Mouse (Mus musculus) kidney, embryonic 14.5 days (tissue): ENCODE measurements at regions not wholly inside any gene's neighbourhood (a gene's known extent, or its start where the extent isn't known, plus 50 kb on each side); places are given as distances from the start of the nearest gene placed in this dataset.

Experiments
- ATAC-seq: fragments of 200-750 bp; cut with Nextera tagmentation; 2 replicates; pipeline ENCODE4 v1.8.0; 2017; ENCODE audit warnings: moderate number of reproducible peaks, mild to moderate bottlenecking, moderate TSS enrichment, moderate library complexity; ENCODE audit not compliant: low FRiP score, low TSS enrichment
- H3K27ac ChIP-seq: fragments of 300-500 bp; sonication (generic); 2 replicates; pipeline ENCODE4 v1.5.1; 2014; ENCODE audit warnings: low read depth, mild to moderate bottlenecking, low read length, moderate library complexity, mixed read lengths
- H3K27me3 ChIP-seq: fragments of 300-500 bp; sonication (generic); 2 replicates; pipeline ENCODE4 v1.6.1; 2014; ENCODE audit warnings: mild to moderate bottlenecking, low read length; ENCODE audit not compliant: control insufficient read depth, insufficient read depth
- H3K36me3 ChIP-seq: fragments of 300-500 bp; sonication (generic); 2 replicates; pipeline ENCODE4 v1.6.1; 2014; ENCODE audit warnings: low read length, mixed read lengths; ENCODE audit not compliant: control insufficient read depth, insufficient read depth
- H3K4me1 ChIP-seq: fragments of 300-500 bp; sonication (generic); 2 replicates; pipeline ENCODE4 v1.6.1; 2014; ENCODE audit warnings: low read length, mixed read lengths; ENCODE audit not compliant: control insufficient read depth, insufficient read depth
- H3K4me2 ChIP-seq: fragments of 300-500 bp; sonication (generic); replicated peaks from 2 replicates; pipeline ENCODE4 v1.6.1; 2014; ENCODE audit warnings: low read depth, mild to moderate bottlenecking, low read length
- H3K4me3 ChIP-seq: fragments of 300-500 bp; sonication (generic); 2 replicates; pipeline ENCODE4 v1.5.1; 2014; ENCODE audit warnings: mild to moderate bottlenecking, low read length
- H3K9ac ChIP-seq: fragments of 300-500 bp; sonication (generic); 2 replicates; pipeline ENCODE4 v1.6.1; 2014; ENCODE audit warnings: low read depth, mild to moderate bottlenecking, low read length, moderate library complexity
- H3K9me3 ChIP-seq: fragments of 300-500 bp; sonication (generic); 2 replicates; pipeline ENCODE4 v1.6.1; 2016; ENCODE audit warnings: low read length; ENCODE audit not compliant: control insufficient read depth
- WGBS: fragments of 180-500 bp; shearing (Covaris S2); extraction: QIAGEN DNeasy Blood & Tissue Kit; methylation state at CpG from one replicate; pipeline ENCODE4 v1.1.7; 2014; 5-methylcytosine and 5-hydroxymethylcytosine counted together

GRCm38 (mm10) chr1:193844868-193845267, 474.8 kb upstream of the Camk1g start:
- Histone ChIP-seq H3K4me1 (0 out of 2 replicates have a peak, but pooled peaks cover 6% of the 10 kb centered on the region), H3K4me2 (no peak overlapping the region), H3K36me3 (no peaks in the 10 kb centered on the region), H3K4me3 (no peak overlapping the region), H3K27ac (no peak overlapping the region), H3K27me3 (no peaks in the 10 kb centered on the region), H3K9me3 (no peaks in the 10 kb centered on the region), H3K9ac (no peak overlapping the region)
- no peak for ATAC-seq

- Histone ChIP-seq H3K9ac (no peak overlapping the region), H3K27me3 (no peaks in the 10 kb centered on the region), H3K4me3 (no peak overlapping the region), H3K4me2 (no peak overlapping the region), H3K36me3 (no peaks in the 10 kb centered on the region), H3K4me1 (0 out of 2 replicates have a peak, but pooled peaks cover 6% of the 10 kb centered on the region), H3K9me3 (no peaks in the 10 kb centered on the region), H3K27ac (no peak overlapping the region)
- no peak for ATAC-seq
- WGBS: 39% methylated on average over 1 of the region's 1 CpGs
Observed at GRCm38 (mm10) chr1:193844461-193844860, 474.4 kb upstream of the Camk1g start.

GRCm38 (mm10) chr1:193800998-193801397, 430.9 kb upstream of the Camk1g start:
- no peak for ATAC-seq
- no peak overlapping the region for H3K27ac ChIP-seq
- 76% methylated on average over 3 of the region's 3 CpGs for WGBS
- no peak overlapping the region for H3K4me2 ChIP-seq
- H3K4me1 ChIP-seq: no peaks in the 10 kb centered on the region
- H3K36me3 ChIP-seq: no peaks in the 10 kb centered on the region
- H3K27me3 ChIP-seq: no peaks in the 10 kb centered on the region
- H3K9ac ChIP-seq: no peak overlapping the region
- H3K9me3 ChIP-seq: no peaks in the 10 kb centered on the region
- H3K4me3 ChIP-seq: no peak overlapping the region

- no peak for ATAC-seq
- Histone ChIP-seq H3K4me1 (no peaks in the 10 kb centered on the region), H3K27me3 (no peaks in the 10 kb centered on the region), H3K4me2 (no peak overlapping the region), H3K9me3 (no peaks in the 10 kb centered on the region), H3K27ac (no peak overlapping the region), H3K4me3 (no peak overlapping the region), H3K9ac (no peak overlapping the region), H3K36me3 (no peaks in the 10 kb centered on the region)
- 69% methylated on average over 2 of the region's 2 CpGs for WGBS
Observed at GRCm38 (mm10) chr1:193790579-193790978, 420.5 kb upstream of the Camk1g start.

- Histone ChIP-seq H3K9ac (no peak overlapping the region), H3K4me1 (no peaks in the 10 kb centered on the region), H3K27me3 (no peaks in the 10 kb centered on the region), H3K9me3 (no peaks in the 10 kb centered on the region), H3K36me3 (no peaks in the 10 kb centered on the region), H3K4me3 (no peak overlapping the region), H3K4me2 (no peak overlapping the region), H3K27ac (no peak overlapping the region)
- WGBS: 95% methylated on average over 2 of the region's 2 CpGs
- ATAC-seq: no peak
Observed at GRCm38 (mm10) chr1:193788496-193788895, 418.4 kb upstream of the Camk1g start.

GRCm38 (mm10) chr1:193787417-193787816, 417.3 kb upstream of the Camk1g start:
- Histone ChIP-seq H3K9ac (no peak overlapping the region), H3K9me3 (no peaks in the 10 kb centered on the region), H3K27me3 (no peaks in the 10 kb centered on the region), H3K4me2 (no peak overlapping the region), H3K4me1 (no peaks in the 10 kb centered on the region), H3K27ac (no peak overlapping the region), H3K4me3 (no peak overlapping the region), H3K36me3 (no peaks in the 10 kb centered on the region)
- 72% methylated on average over 1 of the region's 1 CpGs for WGBS
- ATAC-seq: no peak

GRCm38 (mm10) chr1:193784966-193785365, 414.9 kb upstream of the Camk1g start:
- no peaks in the 10 kb centered on the region for H3K4me1 ChIP-seq
- WGBS: 77% methylated on average over 1 of the region's 1 CpGs
- no peak for ATAC-seq

GRCm38 (mm10) chr1:193784526-193784925, 414.4 kb upstream of the Camk1g start:
- Histone ChIP-seq H3K4me1 (no peaks in the 10 kb centered on the region), H3K4me2 (no peak overlapping the region), H3K27me3 (no peaks in the 10 kb centered on the region), H3K9ac (no peak overlapping the region), H3K9me3 (no peaks in the 10 kb centered on the region), H3K36me3 (no peaks in the 10 kb centered on the region), H3K27ac (no peak overlapping the region), H3K4me3 (no peak overlapping the region)
- no peak for ATAC-seq
- WGBS: 85% methylated on average over 2 of the region's 2 CpGs

More at GRCm38 (mm10) chr1:193784966-193785365, 414.9 kb upstream of the Camk1g start:
- H3K9ac ChIP-seq: no peak overlapping the region
- H3K4me2 ChIP-seq: no peak overlapping the region
- no peak overlapping the region for H3K27ac ChIP-seq
- no peaks in the 10 kb centered on the region for H3K36me3 ChIP-seq
- no peaks in the 10 kb centered on the region for H3K27me3 ChIP-seq
- H3K4me3 ChIP-seq: no peak overlapping the region
- H3K9me3 ChIP-seq: no peaks in the 10 kb centered on the region

GRCm38 (mm10) chr1:193778181-193778580, 408.1 kb upstream of the Camk1g start:
- H3K36me3 ChIP-seq: no peaks in the 10 kb centered on the region
- no peaks in the 10 kb centered on the region for H3K27me3 ChIP-seq
- no peak overlapping the region for H3K4me2 ChIP-seq
- ATAC-seq: no peak
- H3K4me1 ChIP-seq: no peaks in the 10 kb centered on the region
- WGBS: 52% methylated on average over 1 of the region's 1 CpGs
- no peaks in the 10 kb centered on the region for H3K9me3 ChIP-seq
- no peak overlapping the region for H3K4me3 ChIP-seq
- no peak overlapping the region for H3K9ac ChIP-seq
- H3K27ac ChIP-seq: no peak overlapping the region

- H3K27ac ChIP-seq: no peak overlapping the region
- H3K4me1 ChIP-seq: no peaks in the 10 kb centered on the region
- H3K9ac ChIP-seq: no peak overlapping the region
- no peaks in the 10 kb centered on the region for H3K9me3 ChIP-seq
- no peaks in the 10 kb centered on the region for H3K27me3 ChIP-seq
- 79% methylated on average over 4 of the region's 4 CpGs for WGBS
- no peak overlapping the region for H3K4me3 ChIP-seq
- ATAC-seq: no peak
- no peak overlapping the region for H3K4me2 ChIP-seq
- no peaks in the 10 kb centered on the region for H3K36me3 ChIP-seq
Observed at GRCm38 (mm10) chr1:193769546-193769945, 399.4 kb upstream of the Camk1g start.
